Mouse (Mus musculus): ENCODE measurements at regions not wholly inside any gene's neighbourhood (a gene's known extent, or its start where the extent isn't known, plus 50 kb on each side); places are given as distances from the start of the nearest gene placed in this dataset.

GRCm38 (mm10) chr17:87532762-87533161 lies 86.0 kb upstream of the Calm2 start:
- H3K4me3 ChIP-seq, result peak overlapping the region; percentile 44; the same call in 1 of the 2 replicates
- H3K9ac ChIP-seq, result no peak overlapping the region
- peaks cover 29% of the 10 kb centered on the region for H3K4me1 ChIP-seq
- H3K27ac ChIP-seq, result no peak overlapping the region
- H3K9me3 ChIP-seq, result no peaks in the 10 kb centered on the region
- ATAC-seq (ENCODE audit: insufficient number of reproducible peaks, low FRiP score, low TSS enrichment, low read depth), result no peak
- no peaks in the 10 kb centered on the region for H3K36me3 ChIP-seq
- WGBS, result 24% methylated on average over 6 of the region's 6 CpGs
- H3K4me2 ChIP-seq, result peak overlapping the region; percentile 74
- no peaks in the 10 kb centered on the region for H3K27me3 ChIP-seq

- Histone ChIP-seq H3K4me3 (no peak overlapping the region), H3K4me2 (no peak overlapping the region), H3K9ac (no peak overlapping the region), H3K27me3 (no peaks in the 10 kb centered on the region), H3K27ac (no peak overlapping the region), H3K4me1 (no peaks in the 10 kb centered on the region), H3K36me3 (no peaks in the 10 kb centered on the region), H3K9me3 (no peaks in the 10 kb centered on the region)
- WGBS, result 68% methylated on average over 6 of the region's 6 CpGs
- ATAC-seq (ENCODE audit: insufficient number of reproducible peaks, low FRiP score, low TSS enrichment, low read depth), result no peak
These were observed 86.2 kb upstream of the Epcam start for GRCm38 (mm10) chr17:87549568-87549967.

GRCm38 (mm10) chr17:87550518-87551164 lies 85.1 kb upstream of the Epcam start:
- no peaks in the 10 kb centered on the region for H3K4me1 ChIP-seq
- H3K36me3 ChIP-seq, result no peaks in the 10 kb centered on the region
- WGBS, result 50% methylated on average over 13 of the region's 13 CpGs
- no peak overlapping the region for H3K9ac ChIP-seq
- H3K4me3 ChIP-seq, result no peak overlapping the region
- H3K9me3 ChIP-seq, result no peaks in the 10 kb centered on the region
- ATAC-seq (ENCODE audit: insufficient number of reproducible peaks, low FRiP score, low TSS enrichment, low read depth), result no peak
- no peak overlapping the region for H3K4me2 ChIP-seq
- no peaks in the 10 kb centered on the region for H3K27me3 ChIP-seq
- 0 out of 2 replicates have a peak overlapping the region, but pooled peaks have one; percentile 47 for H3K27ac ChIP-seq

GRCm38 (mm10) chr17:87554561-87554960 lies 81.2 kb upstream of the Epcam start:
- no peak overlapping the region for H3K4me3 ChIP-seq
- ATAC-seq (ENCODE audit: insufficient number of reproducible peaks, low FRiP score, low TSS enrichment, low read depth), result no peak
- no peak overlapping the region for H3K27ac ChIP-seq
- H3K9me3 ChIP-seq, result no peaks in the 10 kb centered on the region
- H3K4me2 ChIP-seq, result no peak overlapping the region
- H3K4me1 ChIP-seq, result no peaks in the 10 kb centered on the region
- WGBS, result 42% methylated on average over 2 of the region's 2 CpGs
- no peak overlapping the region for H3K9ac ChIP-seq
- H3K27me3 ChIP-seq, result no peaks in the 10 kb centered on the region
- H3K36me3 ChIP-seq, result no peaks in the 10 kb centered on the region

- no peak overlapping the region for H3K27ac ChIP-seq
These were observed 77.4 kb upstream of the Epcam start for GRCm38 (mm10) chr17:87558419-87558818.

GRCm38 (mm10) chr17:87559641-87560040 lies 76.1 kb upstream of the Epcam start:
- 83% methylated on average over 10 of the region's 10 CpGs for WGBS
- H3K4me2 ChIP-seq, result no peak overlapping the region
- no peaks in the 10 kb centered on the region for H3K27me3 ChIP-seq
- no peak overlapping the region for H3K9ac ChIP-seq
- no peak overlapping the region for H3K27ac ChIP-seq
- H3K4me3 ChIP-seq, result no peak overlapping the region
- H3K9me3 ChIP-seq, result no peaks in the 10 kb centered on the region
- H3K36me3 ChIP-seq, result no peaks in the 10 kb centered on the region
- ATAC-seq (ENCODE audit: insufficient number of reproducible peaks, low FRiP score, low TSS enrichment, low read depth), result no peak
- no peaks in the 10 kb centered on the region for H3K4me1 ChIP-seq

More at GRCm38 (mm10) chr17:87558419-87558818, 77.4 kb upstream of the Epcam start:
- Histone ChIP-seq H3K4me1 (no peaks in the 10 kb centered on the region), H3K9ac (no peak overlapping the region), H3K27me3 (no peaks in the 10 kb centered on the region), H3K9me3 (no peaks in the 10 kb centered on the region), H3K4me3 (no peak overlapping the region), H3K4me2 (no peak overlapping the region), H3K36me3 (no peaks in the 10 kb centered on the region)
- WGBS, result 37% methylated on average over 2 of the region's 2 CpGs
- ATAC-seq (ENCODE audit: insufficient number of reproducible peaks, low FRiP score, low TSS enrichment, low read depth), result no peak

- Histone ChIP-seq H3K4me3 (no peak overlapping the region), H3K9me3 (no peaks in the 10 kb centered on the region), H3K9ac (no peak overlapping the region), H3K4me2 (no peak overlapping the region), H3K27ac (no peak overlapping the region), H3K4me1 (no peaks in the 10 kb centered on the region), H3K36me3 (no peaks in the 10 kb centered on the region), H3K27me3 (no peaks in the 10 kb centered on the region)
- ATAC-seq (ENCODE audit: insufficient number of reproducible peaks, low FRiP score, low TSS enrichment, low read depth), result no peak
- 81% methylated on average over 7 of the region's 7 CpGs for WGBS
These were observed 74.9 kb upstream of the Epcam start for GRCm38 (mm10) chr17:87560923-87561322.

GRCm38 (mm10) chr17:87563375-87563774 lies 72.4 kb upstream of the Epcam start:
- Histone ChIP-seq H3K4me1 (no peaks in the 10 kb centered on the region; the same call in 1 of the 2 replicates), H3K9me3 (no peaks in the 10 kb centered on the region), H3K9ac (no peak overlapping the region), H3K4me3 (no peak overlapping the region), H3K36me3 (no peaks in the 10 kb centered on the region), H3K27me3 (no peaks in the 10 kb centered on the region), H3K4me2 (no peak overlapping the region), H3K27ac (no peak overlapping the region)
- WGBS, result 79% methylated on average over 5 of the region's 5 CpGs
- ATAC-seq (ENCODE audit: insufficient number of reproducible peaks, low FRiP score, low TSS enrichment, low read depth), result no peak

GRCm38 (mm10) chr17:87565631-87566030 lies 70.1 kb upstream of the Epcam start:
- 70% methylated on average over 4 of the region's 4 CpGs for WGBS
- no peaks in the 10 kb centered on the region for H3K36me3 ChIP-seq
- peaks cover under 1% of the 10 kb centered on the region; the same call in 1 of the 2 replicates for H3K4me1 ChIP-seq
- H3K27me3 ChIP-seq, result no peaks in the 10 kb centered on the region
- H3K4me2 ChIP-seq, result no peak overlapping the region
- H3K9me3 ChIP-seq, result no peaks in the 10 kb centered on the region
- no peak for ATAC-seq (ENCODE audit: insufficient number of reproducible peaks, low FRiP score, low TSS enrichment, low read depth)
- H3K9ac ChIP-seq, result no peak overlapping the region
- no peak overlapping the region for H3K4me3 ChIP-seq
- H3K27ac ChIP-seq, result no peak overlapping the region

- Histone ChIP-seq H3K4me2 (no peak overlapping the region), H3K9me3 (no peaks in the 10 kb centered on the region), H3K27ac (no peak overlapping the region), H3K36me3 (no peaks in the 10 kb centered on the region), H3K4me3 (no peak overlapping the region), H3K9ac (no peak overlapping the region), H3K4me1 (peaks cover 7% of the 10 kb centered on the region), H3K27me3 (no peaks in the 10 kb centered on the region)
- ATAC-seq (ENCODE audit: insufficient number of reproducible peaks, low FRiP score, low TSS enrichment, low read depth), result no peak
- 52% methylated on average over 3 of the region's 3 CpGs for WGBS
These were observed 69.5 kb upstream of the Epcam start for GRCm38 (mm10) chr17:87566296-87566695.

GRCm38 (mm10) chr17:87566996-87567395 lies 68.8 kb upstream of the Epcam start:
- H3K27me3 ChIP-seq, result no peaks in the 10 kb centered on the region
- no peak for ATAC-seq (ENCODE audit: insufficient number of reproducible peaks, low FRiP score, low TSS enrichment, low read depth)
- H3K36me3 ChIP-seq, result no peaks in the 10 kb centered on the region
- H3K27ac ChIP-seq, result no peak overlapping the region
- WGBS, result 36% methylated on average over 9 of the region's 9 CpGs
- no peak overlapping the region for H3K4me2 ChIP-seq
- H3K4me1 ChIP-seq, result peaks cover 10% of the 10 kb centered on the region
- no peak overlapping the region for H3K4me3 ChIP-seq
- no peaks in the 10 kb centered on the region for H3K9me3 ChIP-seq
- H3K9ac ChIP-seq, result no peak overlapping the region

- WGBS, result 15% methylated on average over 2 of the region's 2 CpGs
- ATAC-seq (ENCODE audit: insufficient number of reproducible peaks, low FRiP score, low TSS enrichment, low read depth), result no peak
- no peaks in the 10 kb centered on the region for H3K27me3 ChIP-seq
These were observed 68.3 kb upstream of the Epcam start for GRCm38 (mm10) chr17:87567475-87567874.

GRCm38 (mm10) chr17:87569981-87570380 lies 65.8 kb upstream of the Epcam start:
- no peak overlapping the region for H3K4me3 ChIP-seq
- no peak overlapping the region for H3K27ac ChIP-seq
- peaks cover 10% of the 10 kb centered on the region for H3K4me1 ChIP-seq
- H3K4me2 ChIP-seq, result no peak overlapping the region
- ATAC-seq (ENCODE audit: insufficient number of reproducible peaks, low FRiP score, low TSS enrichment, low read depth), result no peak
- no peaks in the 10 kb centered on the region for H3K27me3 ChIP-seq
- H3K9me3 ChIP-seq, result no peaks in the 10 kb centered on the region
- H3K36me3 ChIP-seq, result no peaks in the 10 kb centered on the region
- no peak overlapping the region for H3K9ac ChIP-seq
- 81% methylated on average over 9 of the region's 9 CpGs for WGBS

More at GRCm38 (mm10) chr17:87567475-87567874, 68.3 kb upstream of the Epcam start:
- H3K27ac ChIP-seq, result no peak overlapping the region
- peaks cover 10% of the 10 kb centered on the region for H3K4me1 ChIP-seq
- H3K36me3 ChIP-seq, result no peaks in the 10 kb centered on the region
- no peaks in the 10 kb centered on the region for H3K9me3 ChIP-seq
- H3K9ac ChIP-seq, result no peak overlapping the region
- H3K4me3 ChIP-seq, result no peak overlapping the region
- H3K4me2 ChIP-seq, result no peak overlapping the region
